Mouse (Mus musculus): ENCODE results near the gene Ntm. TPM values are rescaled to one million over a fixed set of nuclear protein-coding genes. Genes with fewer than 3 reads are reported as not detected.

The Ntm gene
- polyA plus RNA-seq, 1 experiment from 2014 or later, result 0.66 TPM

DNA sequence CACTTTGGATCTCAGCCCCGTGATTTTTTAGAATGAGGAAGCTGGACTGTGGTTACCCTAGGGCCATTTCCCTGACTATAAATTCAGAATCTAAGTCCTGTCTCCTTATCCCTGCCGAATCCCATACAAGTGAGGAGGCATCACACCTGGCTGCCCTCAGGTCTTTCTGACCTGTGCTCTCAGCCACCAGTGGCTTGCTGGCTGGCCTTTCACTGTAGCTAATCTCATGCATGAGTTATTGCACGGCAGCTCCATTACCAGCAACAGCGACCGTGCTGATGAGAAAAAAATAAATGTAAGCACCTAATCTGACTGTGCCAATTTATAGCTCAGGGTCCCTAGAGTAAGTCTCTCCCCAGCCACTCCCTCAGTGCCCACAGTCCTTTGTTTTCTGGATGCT is 81.3 kb downstream of the Ntm start:
- Histone ChIP-seq H3K4me2 (no peak overlapping the region), H3K9ac (no peak overlapping the region), H3K36me3 (replicated peaks) (no peaks in the 10 kb centered on the region), H3K4me1 (replicated peaks) (no peaks in the 10 kb centered on the region), H3K27me3 (no peaks in the 10 kb centered on the region), H3K9me3 (replicated peaks) (no peaks in the 10 kb centered on the region), H3K4me3 (replicated peaks) (no peak overlapping the region), H3K27ac (replicated peaks) (no peak overlapping the region)
- no peak for ATAC-seq (ENCODE audit: insufficient read depth)
- WGBS (ENCODE audit: insufficient replicate concordance), result 55% methylated on average over 5 of the region's 5 CpGs

DNA sequence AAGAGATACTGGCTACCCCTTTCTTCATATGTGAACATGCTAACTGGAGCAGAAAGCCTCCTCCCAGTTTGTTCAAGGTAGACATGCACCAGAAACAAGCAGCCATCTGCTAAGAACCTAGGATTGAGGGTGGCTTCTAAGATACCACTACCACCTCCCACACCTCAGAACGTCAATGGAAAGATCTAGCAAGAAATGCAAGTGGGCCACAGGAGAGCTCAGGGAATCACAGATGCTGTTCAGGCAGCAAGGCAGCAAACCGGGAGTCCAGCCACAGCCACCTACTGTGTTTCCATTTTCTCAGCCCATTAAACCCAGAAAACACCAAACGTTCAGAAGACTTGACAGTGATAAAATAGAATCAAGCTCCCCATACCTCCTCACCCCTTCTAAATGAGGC is 85.4 kb downstream of the Ntm start:
- Histone ChIP-seq H3K9me3 (replicated peaks) (no peaks in the 10 kb centered on the region), H3K4me2 (no peak overlapping the region), H3K27me3 (no peaks in the 10 kb centered on the region), H3K4me3 (replicated peaks) (no peak overlapping the region), H3K4me1 (replicated peaks) (no peaks in the 10 kb centered on the region), H3K9ac (no peak overlapping the region), H3K36me3 (replicated peaks) (no peaks in the 10 kb centered on the region), H3K27ac (replicated peaks) (no peak overlapping the region)
- 49% methylated on average over 3 of the region's 3 CpGs for WGBS (ENCODE audit: insufficient replicate concordance)
- no peak for ATAC-seq (ENCODE audit: insufficient read depth)

DNA sequence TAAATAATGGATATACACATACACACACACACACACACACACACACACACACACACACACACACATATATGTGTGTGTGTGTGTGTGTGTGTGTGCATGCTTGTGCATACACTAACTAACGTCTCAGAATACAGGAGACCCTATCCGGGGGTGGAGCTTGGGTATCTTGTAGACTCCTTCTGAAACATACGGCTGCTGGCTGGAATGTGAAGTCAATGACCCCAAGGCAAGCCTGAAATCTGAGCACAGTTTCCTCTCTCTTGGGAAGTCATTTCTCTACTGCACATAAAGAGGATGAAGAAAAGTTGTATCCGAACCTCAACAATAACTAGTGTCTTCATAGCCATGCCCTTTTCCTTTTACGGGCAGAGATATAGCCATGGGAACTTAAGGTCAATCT is 95.2 kb downstream of the Ntm start:
- Histone ChIP-seq H3K9me3 (replicated peaks) (no peaks in the 10 kb centered on the region), H3K36me3 (replicated peaks) (no peaks in the 10 kb centered on the region), H3K27ac (replicated peaks) (no peak overlapping the region), H3K27me3 (no peaks in the 10 kb centered on the region), H3K4me1 (replicated peaks) (no peaks in the 10 kb centered on the region), H3K4me2 (no peak overlapping the region), H3K4me3 (replicated peaks) (no peak overlapping the region), H3K9ac (no peak overlapping the region)
- WGBS (ENCODE audit: insufficient replicate concordance), result 62% methylated on average over 5 of the region's 5 CpGs
- no peak for ATAC-seq (ENCODE audit: insufficient read depth)

DNA sequence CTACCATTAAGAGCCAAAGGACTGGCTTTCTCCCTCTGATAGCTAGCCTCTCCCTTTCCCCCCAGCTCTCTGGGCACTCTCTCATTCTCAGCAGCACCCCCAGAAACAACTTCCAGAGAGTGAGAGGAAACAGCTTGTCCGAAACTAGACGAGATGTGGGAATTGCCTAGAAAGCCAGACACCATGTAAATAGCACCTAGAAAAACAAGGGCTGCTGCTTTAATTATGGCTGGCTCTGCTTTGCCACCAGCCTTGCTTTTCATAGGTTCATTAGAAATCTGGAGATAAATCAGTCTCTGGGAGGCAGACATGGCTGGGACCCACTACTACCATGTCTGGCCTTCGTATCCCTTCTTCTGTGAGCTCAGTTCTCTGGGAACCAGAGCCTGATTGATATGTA is 96.1 kb downstream of the Ntm start:
- H3K4me1 ChIP-seq (replicated peaks), result no peaks in the 10 kb centered on the region
- no peaks in the 10 kb centered on the region for H3K36me3 ChIP-seq (replicated peaks)
- H3K27ac ChIP-seq (replicated peaks), result no peak overlapping the region
- H3K27me3 ChIP-seq, result no peaks in the 10 kb centered on the region
- H3K4me3 ChIP-seq (replicated peaks), result no peak overlapping the region
- 58% methylated on average over 3 of the region's 3 CpGs for WGBS (ENCODE audit: insufficient replicate concordance)
- no peak for ATAC-seq (ENCODE audit: insufficient read depth)
- H3K9me3 ChIP-seq (replicated peaks), result no peaks in the 10 kb centered on the region
- H3K9ac ChIP-seq, result no peak overlapping the region
- H3K4me2 ChIP-seq, result no peak overlapping the region

DNA sequence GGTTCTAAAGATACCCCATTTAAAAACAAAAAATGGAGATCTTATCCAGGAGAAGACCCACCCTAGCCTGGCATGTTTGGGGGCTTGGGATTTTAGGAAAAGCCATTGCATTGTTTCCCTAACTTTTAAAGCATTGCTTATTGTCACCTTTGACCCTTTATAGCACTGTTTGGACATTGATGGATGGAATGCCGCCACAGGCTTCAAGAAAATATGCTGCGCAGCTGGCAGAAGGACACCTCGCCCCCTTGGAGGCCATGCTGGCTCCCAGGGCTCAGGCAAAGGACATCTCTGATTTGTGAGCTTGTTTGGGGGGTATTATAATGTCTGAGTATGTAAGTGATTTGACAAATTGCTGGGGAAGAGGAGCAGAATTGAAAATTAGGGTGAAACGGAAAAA is 96.8 kb downstream of the Ntm start:
- 50% methylated on average over 4 of the region's 4 CpGs for WGBS (ENCODE audit: insufficient replicate concordance)
- Histone ChIP-seq H3K27me3 (no peaks in the 10 kb centered on the region), H3K9me3 (replicated peaks) (no peaks in the 10 kb centered on the region), H3K4me1 (replicated peaks) (no peaks in the 10 kb centered on the region), H3K4me2 (no peak overlapping the region), H3K36me3 (replicated peaks) (no peaks in the 10 kb centered on the region), H3K27ac (replicated peaks) (no peak overlapping the region), H3K9ac (no peak overlapping the region), H3K4me3 (replicated peaks) (no peak overlapping the region)
- no peak for ATAC-seq (ENCODE audit: insufficient read depth)

DNA sequence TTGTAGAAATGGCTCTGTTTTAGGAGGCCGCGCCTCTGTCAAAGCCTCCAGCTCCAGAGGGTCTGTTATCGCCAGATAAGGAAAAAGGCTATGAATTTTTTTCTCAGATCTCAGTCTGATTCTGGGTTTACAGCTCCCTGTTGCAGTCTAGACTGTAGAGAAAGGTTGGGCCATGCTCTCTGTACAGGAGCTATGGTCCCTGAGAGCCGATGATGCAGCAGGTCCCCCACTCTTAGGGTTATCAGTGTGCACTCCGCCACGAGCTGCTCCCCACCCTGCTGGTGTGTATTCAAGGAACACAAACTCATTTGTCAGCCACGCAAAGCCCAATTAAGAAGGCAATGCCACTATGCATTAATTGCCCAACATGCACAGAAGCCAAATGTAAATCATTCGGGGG is 97.4 kb downstream of the Ntm start:
- Histone ChIP-seq H3K4me1 (replicated peaks) (no peaks in the 10 kb centered on the region), H3K4me2 (no peak overlapping the region), H3K27me3 (no peaks in the 10 kb centered on the region), H3K27ac (replicated peaks) (no peak overlapping the region), H3K36me3 (replicated peaks) (no peaks in the 10 kb centered on the region), H3K9me3 (replicated peaks) (no peaks in the 10 kb centered on the region), H3K4me3 (replicated peaks) (no peak overlapping the region), H3K9ac (no peak overlapping the region)
- WGBS (ENCODE audit: insufficient replicate concordance), result 45% methylated on average over 8 of the region's 8 CpGs
- no peak for ATAC-seq (ENCODE audit: insufficient read depth)

DNA sequence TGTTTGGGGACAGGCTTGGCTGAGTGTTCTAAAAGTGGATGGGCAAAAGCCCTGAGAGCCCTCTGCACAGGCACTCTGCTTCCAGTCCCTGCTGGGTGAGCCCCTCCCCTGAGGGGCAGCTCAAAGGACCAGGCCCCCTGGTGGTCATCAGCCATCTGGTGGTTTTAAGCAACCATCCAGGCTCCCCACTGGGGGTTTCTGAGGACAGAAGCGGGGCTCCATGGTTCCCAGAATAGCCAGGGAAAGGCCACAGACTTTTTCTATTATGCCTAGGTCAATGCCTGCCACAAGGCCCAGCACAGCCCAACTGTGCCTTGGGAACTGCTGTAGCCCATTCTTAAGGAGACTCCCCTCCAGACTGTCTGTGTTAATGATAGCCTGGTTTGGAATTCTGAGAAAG is 98.1 kb downstream of the Ntm start:
- Histone ChIP-seq H3K4me1 (replicated peaks) (no peaks in the 10 kb centered on the region), H3K4me2 (no peak overlapping the region), H3K27ac (replicated peaks) (no peak overlapping the region), H3K9ac (no peak overlapping the region), H3K27me3 (no peaks in the 10 kb centered on the region), H3K4me3 (replicated peaks) (no peak overlapping the region), H3K36me3 (replicated peaks) (no peaks in the 10 kb centered on the region), H3K9me3 (replicated peaks) (no peaks in the 10 kb centered on the region)
- WGBS (ENCODE audit: insufficient replicate concordance), result 9% methylated on average over 1 of the region's 1 CpGs
- no peak for ATAC-seq (ENCODE audit: insufficient read depth)

DNA sequence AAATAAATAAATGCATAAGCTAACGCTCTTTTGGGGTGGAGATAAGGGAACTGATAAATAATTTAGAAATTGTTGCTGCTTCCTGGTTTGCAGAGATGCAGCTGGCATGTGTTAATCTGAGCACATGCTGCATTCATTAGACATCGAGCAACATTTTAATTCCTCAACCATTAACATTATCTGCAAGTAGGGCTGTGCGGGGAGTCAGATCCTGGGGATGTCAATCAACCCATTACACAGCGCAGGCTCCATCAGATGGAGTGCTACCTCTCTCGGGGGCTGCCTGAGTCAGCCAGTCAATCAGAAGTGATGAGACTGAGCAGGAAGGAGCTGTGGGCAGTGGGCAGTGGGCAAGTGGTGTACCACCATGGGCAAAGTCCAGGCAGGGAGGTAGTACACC is 100.5 kb downstream of the Ntm start:
- ATAC-seq (ENCODE audit: insufficient read depth), result no peak

DNA sequence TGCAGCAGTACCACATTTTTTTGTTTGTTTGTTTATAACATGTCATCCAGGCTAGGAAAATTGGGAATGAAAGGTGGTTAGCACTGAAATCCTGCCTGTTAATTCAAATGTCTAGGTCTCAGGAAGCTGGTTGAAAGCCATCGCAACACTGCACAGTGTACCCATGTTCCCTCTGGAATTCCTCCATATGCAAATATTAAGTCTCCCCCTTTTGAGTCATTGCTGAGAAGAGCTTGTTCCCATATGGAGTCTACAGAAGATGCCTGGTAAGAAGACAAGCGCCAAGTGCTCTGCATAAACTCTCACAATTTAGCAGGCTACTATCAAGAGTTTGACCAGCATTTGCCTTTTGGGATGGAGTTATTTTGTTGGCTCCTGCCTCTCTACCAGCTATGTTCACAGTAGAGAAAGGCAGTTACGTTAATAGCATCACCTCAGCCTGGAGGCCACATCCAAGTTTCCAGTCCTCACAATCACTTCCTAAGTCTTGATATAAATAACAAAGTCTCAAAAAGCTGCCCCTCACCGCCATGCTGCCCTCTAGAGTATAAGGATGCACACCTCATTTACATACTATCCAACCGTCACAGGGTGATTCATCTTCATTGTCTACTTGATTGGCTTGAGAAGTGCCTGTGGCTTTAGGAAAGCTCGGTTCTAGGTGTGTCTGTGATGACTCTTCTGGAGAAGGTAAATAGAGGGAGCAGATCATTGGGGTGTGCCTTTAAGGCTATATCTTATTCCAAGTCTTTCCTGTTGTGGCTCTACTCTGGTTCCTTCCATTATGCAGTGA is 103.5 kb downstream of the Ntm start:
- H3K9ac ChIP-seq, result no peak overlapping the region
- no peak for ATAC-seq (ENCODE audit: insufficient read depth)
- H3K36me3 ChIP-seq (replicated peaks), result no peaks in the 10 kb centered on the region
- WGBS (ENCODE audit: insufficient replicate concordance), result 63% methylated on average over 6 of the region's 6 CpGs
- no peak overlapping the region for H3K4me2 ChIP-seq
- no peak overlapping the region for H3K4me3 ChIP-seq (replicated peaks)
- no peaks in the 10 kb centered on the region for H3K27me3 ChIP-seq
- H3K9me3 ChIP-seq (replicated peaks), result no peaks in the 10 kb centered on the region
- H3K4me1 ChIP-seq (replicated peaks), result no peaks in the 10 kb centered on the region
- no peak overlapping the region for H3K27ac ChIP-seq (replicated peaks)

More for the DNA sequence above, 100.5 kb downstream of the Ntm start:
- 56% methylated on average over 5 of the region's 5 CpGs for WGBS (ENCODE audit: insufficient replicate concordance)
- no peaks in the 10 kb centered on the region for H3K36me3 ChIP-seq (replicated peaks)
- no peak overlapping the region for H3K4me2 ChIP-seq
- no peaks in the 10 kb centered on the region for H3K4me1 ChIP-seq (replicated peaks)
- no peaks in the 10 kb centered on the region for H3K27me3 ChIP-seq
- no peaks in the 10 kb centered on the region for H3K9me3 ChIP-seq (replicated peaks)
- no peak overlapping the region for H3K9ac ChIP-seq
- H3K27ac ChIP-seq (replicated peaks), result no peak overlapping the region
- no peak overlapping the region for H3K4me3 ChIP-seq (replicated peaks)

DNA sequence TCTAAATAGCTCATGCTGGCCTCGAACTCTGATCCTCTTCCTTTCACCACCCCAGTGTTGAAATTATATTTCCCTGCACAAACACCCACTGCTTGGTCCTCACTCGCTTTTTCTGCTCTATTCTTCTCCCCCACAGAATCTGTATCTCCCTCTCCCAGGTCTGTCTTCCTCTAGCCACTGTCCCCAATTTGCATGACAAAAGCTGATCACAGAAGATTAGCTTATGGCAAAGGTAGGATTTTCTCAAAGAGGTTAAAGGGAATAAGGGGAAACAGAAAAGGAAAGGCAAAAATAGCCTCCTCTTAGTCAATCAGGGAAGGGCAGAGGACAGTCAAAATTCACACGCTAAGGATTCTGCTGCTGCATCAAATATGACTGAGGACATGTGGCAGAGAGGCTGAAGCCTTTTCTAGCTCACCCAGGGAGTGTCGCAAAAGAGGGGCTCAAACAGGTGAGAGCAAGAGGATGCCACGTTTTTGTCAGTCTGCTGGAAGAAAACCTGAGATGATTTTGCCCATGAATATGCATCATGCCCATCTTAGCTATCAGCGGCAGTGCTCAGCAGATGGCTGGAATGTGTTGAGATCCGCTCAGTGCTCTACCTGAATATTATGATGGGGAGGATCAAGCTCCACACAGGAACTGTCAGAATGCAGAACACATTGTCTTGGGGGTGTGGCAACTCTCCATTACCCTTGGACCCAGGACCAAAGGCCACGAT is 114.0 kb downstream of the Ntm start:
- Histone ChIP-seq H3K4me1 (replicated peaks) (no peaks in the 10 kb centered on the region), H3K36me3 (replicated peaks) (no peaks in the 10 kb centered on the region), H3K4me3 (replicated peaks) (no peak overlapping the region), H3K4me2 (no peak overlapping the region), H3K9me3 (replicated peaks) (no peaks in the 10 kb centered on the region), H3K27me3 (no peaks in the 10 kb centered on the region), H3K27ac (replicated peaks) (no peak overlapping the region), H3K9ac (no peak overlapping the region)
- ATAC-seq (ENCODE audit: insufficient read depth), result no peak
- 31% methylated on average over 8 of the region's 8 CpGs for WGBS (ENCODE audit: insufficient replicate concordance)

DNA sequence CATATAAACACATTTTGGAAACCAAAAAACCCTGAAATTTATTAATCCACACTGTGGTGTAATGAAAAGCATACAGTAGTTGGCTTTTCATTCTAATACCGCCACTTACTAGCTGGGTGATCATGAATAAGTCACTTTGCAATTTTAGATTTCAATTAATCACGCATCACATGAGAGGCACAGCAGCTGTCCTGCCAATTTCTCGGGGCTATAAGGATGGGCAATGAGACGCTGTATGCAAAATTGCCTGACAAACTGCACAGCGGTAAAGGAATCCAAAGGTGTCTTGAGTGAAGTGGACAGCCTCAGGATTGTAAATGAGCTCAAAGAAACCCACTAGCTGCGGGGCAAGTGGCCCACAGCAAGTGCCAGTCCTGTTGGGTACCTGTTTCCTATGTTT is 125.6 kb downstream of the Ntm start:
- 61% methylated on average over 6 of the region's 6 CpGs for WGBS (ENCODE audit: insufficient replicate concordance)
- Histone ChIP-seq H3K9me3 (replicated peaks) (no peaks in the 10 kb centered on the region), H3K36me3 (replicated peaks) (no peaks in the 10 kb centered on the region), H3K27me3 (no peaks in the 10 kb centered on the region), H3K4me1 (replicated peaks) (no peaks in the 10 kb centered on the region), H3K27ac (replicated peaks) (no peak overlapping the region), H3K4me2 (no peak overlapping the region), H3K9ac (no peak overlapping the region), H3K4me3 (replicated peaks) (no peak overlapping the region)
- no peak for ATAC-seq (ENCODE audit: insufficient read depth)

Measured in liver, embryonic 15.5 days (tissue).